Mouse (Mus musculus) E14TG2a.4 (cell line): ENCODE measurements at regions not wholly inside any gene's neighbourhood (a gene's known extent, or its start where the extent isn't known, plus 50 kb on each side); places are given as distances from the start of the nearest gene placed in this dataset.

Experiments
- H3K27me3 ChIP-seq: 2 replicates; pipeline ENCODE4 v1.6.1; 2014; ENCODE audit warnings: low read length, control low read depth; ENCODE audit not compliant: insufficient read depth
- H3K36me3 ChIP-seq: 2 replicates; pipeline ENCODE4 v1.6.1; 2014; ENCODE audit warnings: low read length, control low read depth; ENCODE audit not compliant: insufficient read depth
- H3K4me1 ChIP-seq: replicated peaks from 2 replicates; pipeline ENCODE4 v1.6.1; 2014; ENCODE audit warnings: low read depth, low read length, control low read depth
- H3K4me3 ChIP-seq: replicated peaks from 2 replicates; pipeline ENCODE4 v1.5.1; 2014; ENCODE audit warnings: mild to moderate bottlenecking, low read length
- H3K9me3 ChIP-seq: 2 replicates; pipeline ENCODE4 v1.6.1; 2014; ENCODE audit warnings: low read length, control low read depth
- CTCF ChIP-seq: conservative IDR thresholded peaks from 2 replicates; pipeline ENCODE4 v1.5.1; 2014; ENCODE audit warnings: low read length
- NANOG ChIP-seq: IDR thresholded peaks from 2 replicates; pipeline ENCODE4 v1.6.1; 2014; ENCODE audit warnings: borderline replicate concordance, low read length, mixed read lengths
- POU5F1 ChIP-seq: IDR thresholded peaks from 2 replicates; pipeline ENCODE4 v1.6.1; 2014; ENCODE audit warnings: low read length, borderline replicate concordance

GRCm38 (mm10) chr6:51178061-51178791, 254.2 kb upstream of the Nfe2l3 start:
- peaks cover 27% of the 10 kb centered on the region for H3K4me1 ChIP-seq
- H3K36me3 ChIP-seq: no peaks in the 10 kb centered on the region
- H3K4me3 ChIP-seq: peak overlapping the region; percentile 76
- H3K9me3 ChIP-seq: no peaks in the 10 kb centered on the region
- TF ChIP-seq CTCF (no peak), POU5F1 (no peak), NANOG (no peak)
- peaks cover 69% of the 10 kb centered on the region for H3K27me3 ChIP-seq

- Histone ChIP-seq H3K9me3 (no peaks in the 10 kb centered on the region), H3K4me1 (peaks cover 26% of the 10 kb centered on the region), H3K27me3 (peaks cover 71% of the 10 kb centered on the region), H3K4me3 (peak overlapping the region; percentile 35; the same call in 1 of the 2 replicates), H3K36me3 (no peaks in the 10 kb centered on the region)
- TF ChIP-seq POU5F1 (no peak), NANOG (no peak), CTCF (no peak)
These were observed 253.6 kb upstream of the Nfe2l3 start for GRCm38 (mm10) chr6:51178799-51179398.

DNA sequence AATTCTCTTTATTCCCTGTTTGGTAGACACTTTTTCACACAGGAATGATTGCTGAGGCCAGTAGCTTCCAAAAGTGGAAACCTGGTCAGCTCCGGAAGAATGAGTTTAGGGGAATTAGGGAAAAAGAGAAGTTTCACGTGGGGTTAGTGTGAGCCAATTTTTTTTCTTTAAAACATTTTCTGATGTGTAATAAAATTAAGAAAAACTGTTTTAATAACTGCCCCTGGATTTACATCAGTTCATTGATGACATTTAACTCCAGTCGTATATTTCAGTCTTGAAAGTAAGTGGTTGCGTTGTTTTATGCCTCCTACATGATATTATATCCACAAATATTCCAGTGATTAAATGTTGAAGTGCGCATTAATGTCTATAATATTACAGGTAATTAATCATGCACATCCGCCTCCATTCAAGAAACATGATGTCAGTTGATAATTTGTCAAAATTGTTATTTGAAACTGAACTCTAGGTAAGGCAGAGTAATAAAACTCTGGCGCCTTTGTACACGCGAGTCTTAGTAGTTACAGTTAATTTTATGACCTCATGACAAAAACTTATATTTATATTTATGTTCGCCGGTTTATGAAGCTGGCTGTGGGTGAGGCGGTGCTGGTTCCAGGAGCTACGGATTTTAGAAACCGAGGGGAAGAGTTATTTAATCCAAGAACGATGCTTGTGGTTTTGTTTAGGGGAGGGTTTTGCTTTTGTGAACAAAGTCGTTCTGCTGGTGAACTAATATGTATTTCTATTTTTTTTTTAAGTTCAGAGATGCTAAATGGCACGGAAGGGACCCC, 252.5 kb upstream of the Nfe2l3 start:
- Histone ChIP-seq H3K27me3 (peaks cover 69% of the 10 kb centered on the region), H3K9me3 (no peaks in the 10 kb centered on the region), H3K4me1 (peaks cover 19% of the 10 kb centered on the region), H3K4me3 (no peak overlapping the region), H3K36me3 (no peaks in the 10 kb centered on the region)
- TF ChIP-seq CTCF (no peak), NANOG (no peak), POU5F1 (no peak)

DNA sequence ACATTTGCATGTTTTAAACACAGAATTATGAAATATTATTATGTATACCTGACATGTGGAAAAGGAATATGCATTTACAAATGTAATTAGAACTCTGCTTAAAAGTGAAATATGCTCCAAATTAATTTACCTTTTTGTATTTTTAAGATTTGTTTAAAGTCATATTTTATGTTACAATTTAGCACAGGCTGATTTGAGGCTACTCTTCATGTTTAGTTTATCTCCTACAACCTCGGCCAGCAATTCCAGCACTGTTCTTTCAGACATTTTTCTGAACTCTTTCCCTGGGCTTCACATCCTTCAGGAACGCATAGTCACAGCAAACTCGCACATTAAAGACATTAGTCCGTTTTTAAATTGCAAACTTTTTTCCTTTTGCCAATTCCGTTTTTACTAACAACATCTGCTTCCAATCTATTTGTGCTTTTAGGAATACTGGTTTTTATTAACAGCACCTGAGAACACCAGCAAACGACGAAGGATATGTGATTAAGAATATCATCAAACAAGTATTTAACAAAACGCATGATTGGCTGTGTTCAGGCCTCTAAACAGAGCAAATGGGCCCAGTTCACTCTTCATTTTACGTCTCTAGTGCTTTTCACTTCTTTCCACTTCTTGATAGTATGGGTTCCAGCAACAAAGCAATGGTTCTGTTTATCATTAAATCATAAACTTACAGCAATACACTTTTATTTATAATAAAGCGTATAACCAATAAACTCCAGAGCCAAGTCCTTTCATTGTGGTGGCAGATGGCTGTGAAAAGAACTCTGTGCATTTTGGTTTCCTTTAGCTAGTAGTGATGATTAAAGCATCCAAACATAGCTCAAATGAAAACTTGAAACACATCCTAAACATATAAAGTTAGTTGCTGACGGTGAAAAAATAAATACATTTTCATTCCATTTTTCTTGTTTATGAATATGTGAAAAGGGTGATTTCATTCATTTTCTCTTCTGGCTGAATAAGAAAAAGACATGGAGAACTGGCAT, 251.3 kb upstream of the Nfe2l3 start:
- H3K4me3 ChIP-seq: no peak overlapping the region
- H3K9me3 ChIP-seq: no peaks in the 10 kb centered on the region
- H3K4me1 ChIP-seq: peaks cover 14% of the 10 kb centered on the region
- peaks cover 69% of the 10 kb centered on the region for H3K27me3 ChIP-seq
- no peak for TF ChIP-seq POU5F1
- TF ChIP-seq NANOG: no peak
- H3K36me3 ChIP-seq: no peaks in the 10 kb centered on the region

- TF ChIP-seq POU5F1 (no peak), NANOG (no peak), CTCF (no peak)
- Histone ChIP-seq H3K4me1 (peaks cover 14% of the 10 kb centered on the region), H3K36me3 (no peaks in the 10 kb centered on the region), H3K9me3 (no peaks in the 10 kb centered on the region), H3K27me3 (peaks cover 68% of the 10 kb centered on the region), H3K4me3 (no peak overlapping the region)
These were observed 250.6 kb upstream of the Nfe2l3 start for GRCm38 (mm10) chr6:51181905-51182304.

DNA sequence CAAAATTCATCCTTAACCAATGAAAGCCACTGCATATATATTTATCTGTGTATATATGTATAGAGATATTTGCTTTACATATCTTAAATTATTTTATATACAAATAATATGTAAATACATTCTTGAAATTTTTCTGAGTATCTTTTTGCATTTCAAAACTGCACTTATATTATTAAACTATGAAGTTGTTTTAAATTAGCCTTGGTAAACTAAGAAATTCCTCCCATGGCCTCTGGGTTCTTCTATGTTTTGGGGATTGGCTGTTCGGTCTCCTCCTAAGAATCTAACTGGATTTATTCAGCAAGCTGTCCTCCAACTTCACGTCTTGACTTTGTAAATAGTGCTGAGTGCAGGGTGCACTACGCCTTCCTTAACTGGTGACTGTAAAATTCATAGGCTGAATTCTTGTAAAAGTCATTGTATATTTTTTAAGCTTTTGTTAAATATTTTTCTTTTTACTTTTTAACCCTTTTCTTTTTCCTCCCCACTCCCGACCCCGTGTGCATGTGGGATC, 249.6 kb upstream of the Nfe2l3 start:
- Histone ChIP-seq H3K4me1 (peaks cover 10% of the 10 kb centered on the region), H3K27me3 (peaks cover 67% of the 10 kb centered on the region), H3K4me3 (no peak overlapping the region), H3K36me3 (no peaks in the 10 kb centered on the region), H3K9me3 (no peaks in the 10 kb centered on the region)
- TF ChIP-seq CTCF: no peak
- no peak for TF ChIP-seq NANOG
- TF ChIP-seq POU5F1: no peak

DNA sequence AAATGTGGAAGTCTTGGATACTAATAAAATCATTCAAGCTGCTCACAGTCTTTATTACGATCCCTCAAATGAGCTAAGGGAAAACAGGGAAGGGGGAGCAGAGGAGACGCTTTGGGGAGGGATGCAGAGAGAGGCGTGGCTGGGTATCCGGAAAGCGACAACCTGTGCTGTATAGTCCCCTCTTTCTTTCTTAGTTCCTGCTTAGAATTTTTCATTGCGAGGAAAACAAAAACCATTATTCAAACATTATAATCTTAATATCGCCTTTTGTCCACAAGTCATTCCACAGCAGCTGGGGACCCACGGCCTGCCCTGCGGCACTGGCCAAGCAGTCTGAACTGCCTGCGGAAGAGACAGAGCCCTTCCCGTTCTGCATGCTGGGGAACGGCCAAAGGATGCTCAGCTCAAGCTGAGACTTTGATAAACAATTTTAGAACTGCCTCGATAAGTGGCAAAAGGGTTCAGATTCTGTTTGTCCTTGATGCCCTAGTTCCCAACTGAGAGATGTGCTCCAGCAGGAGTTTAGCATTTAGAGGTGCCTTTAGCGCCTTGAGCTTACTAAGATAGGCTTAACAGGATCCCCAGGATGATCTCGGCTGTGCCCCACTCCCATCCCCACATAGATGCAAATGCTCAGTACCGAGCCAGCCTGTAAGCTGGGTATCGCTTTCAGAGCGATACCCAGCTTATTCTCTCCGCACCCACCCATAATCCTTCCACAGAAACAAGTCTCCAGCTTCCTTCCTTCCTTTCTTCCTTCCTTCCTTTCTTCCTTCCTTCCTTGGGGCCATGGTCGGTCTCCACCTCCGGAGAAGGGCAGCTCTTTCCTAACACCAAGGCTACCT, 248.7 kb upstream of the Nfe2l3 start:
- H3K27me3 ChIP-seq: peaks cover 76% of the 10 kb centered on the region
- TF ChIP-seq NANOG (no peak), CTCF (no peak), POU5F1 (no peak)
- H3K36me3 ChIP-seq: no peaks in the 10 kb centered on the region

More for the DNA sequence above, 248.7 kb upstream of the Nfe2l3 start:
- H3K4me1 ChIP-seq: peaks cover 9% of the 10 kb centered on the region
- peak overlapping the region; percentile 20; the same call in 1 of the 2 replicates for H3K4me3 ChIP-seq
- H3K9me3 ChIP-seq: no peaks in the 10 kb centered on the region
